Mouse (Mus musculus) gastrocnemius, postnatal 25 days (tissue): Measurements from ENCODE around the gene Hist2h2ab. TPM values are rescaled to one million over a fixed set of nuclear protein-coding genes. Genes with fewer than 3 reads are reported as not detected.
"Not testable (repeated sequence)": the region's sequence is repeated elsewhere in the genome, so short reads cannot be mapped to it uniquely, and the experiment has no call there.

Experiments used
- DNase-seq: peaks from one replicate; pipeline ENCODE4 v3.0.0; 2022
- long read RNA-seq, 2 experiments: library from polyadenylated mRNA; stranded (forward); transcript quantifications; one replicate each; pipeline ENCODE4 v2.0.0; 2021
- total RNA-seq, 2 experiments: library from RNA; stranded (reverse); gene quantifications; 1 replicate in 1 of 2; 2 replicates in 1 of 2; pipeline ENCODE4 v1.2.3; 2021

The Hist2h2ab gene
- 1 to 10 TPM; 1.7 TPM for total RNA-seq
- long read RNA-seq, experiment 1: 0 reads
- long read RNA-seq, experiment 2: 0 reads

DNA sequence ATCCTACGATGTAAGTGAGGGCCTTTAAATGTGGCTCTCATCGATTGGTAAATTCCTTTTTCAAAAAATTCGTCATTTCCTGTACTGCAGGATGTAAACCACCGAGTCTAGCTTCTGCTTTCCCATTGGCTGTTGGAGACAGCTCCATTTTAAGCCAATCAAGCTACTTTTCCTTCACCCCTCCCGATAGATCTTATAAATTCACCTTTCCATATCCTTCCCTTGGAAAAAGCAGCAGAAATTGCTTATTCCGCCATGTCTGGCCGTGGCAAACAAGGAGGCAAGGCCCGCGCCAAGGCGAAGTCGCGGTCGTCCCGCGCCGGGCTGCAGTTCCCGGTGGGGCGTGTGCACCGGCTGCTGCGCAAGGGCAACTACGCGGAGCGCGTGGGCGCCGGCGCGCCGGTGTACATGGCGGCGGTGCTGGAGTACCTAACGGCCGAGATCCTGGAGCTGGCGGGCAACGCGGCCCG is at the start of gene Hist2h2ab, which contains the start of gene Bola1:
Hist2h2ab (plus strand) TSS at position 205 of the 470 bp plus-strand sequence.
Bola1 (minus strand) TSS at position 49 of the 470 bp plus-strand sequence.
- peak; percentile 73 for DNase-seq

DNA sequence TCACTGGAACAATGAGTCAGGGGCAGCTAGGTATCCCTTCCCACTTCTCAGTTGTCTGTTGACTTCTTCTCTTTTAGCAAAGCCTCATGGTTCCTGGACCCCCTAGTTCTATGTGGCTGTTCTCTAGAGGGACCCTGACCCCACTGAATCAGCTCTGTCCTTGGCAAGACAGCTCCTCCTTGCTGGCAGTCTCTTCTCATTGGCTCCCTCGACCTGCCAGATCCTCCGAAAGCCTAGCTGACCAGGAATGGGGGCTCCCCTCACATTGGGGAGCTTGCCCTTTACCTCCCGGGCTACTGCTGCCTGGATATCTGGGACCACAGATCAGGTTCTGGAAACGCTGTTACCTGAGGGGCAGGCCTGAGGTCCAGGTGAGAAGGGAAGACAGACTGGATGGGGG is 49.4 kb upstream of the Hist2h2ab start:
- DNase-seq: no peak

DNA sequence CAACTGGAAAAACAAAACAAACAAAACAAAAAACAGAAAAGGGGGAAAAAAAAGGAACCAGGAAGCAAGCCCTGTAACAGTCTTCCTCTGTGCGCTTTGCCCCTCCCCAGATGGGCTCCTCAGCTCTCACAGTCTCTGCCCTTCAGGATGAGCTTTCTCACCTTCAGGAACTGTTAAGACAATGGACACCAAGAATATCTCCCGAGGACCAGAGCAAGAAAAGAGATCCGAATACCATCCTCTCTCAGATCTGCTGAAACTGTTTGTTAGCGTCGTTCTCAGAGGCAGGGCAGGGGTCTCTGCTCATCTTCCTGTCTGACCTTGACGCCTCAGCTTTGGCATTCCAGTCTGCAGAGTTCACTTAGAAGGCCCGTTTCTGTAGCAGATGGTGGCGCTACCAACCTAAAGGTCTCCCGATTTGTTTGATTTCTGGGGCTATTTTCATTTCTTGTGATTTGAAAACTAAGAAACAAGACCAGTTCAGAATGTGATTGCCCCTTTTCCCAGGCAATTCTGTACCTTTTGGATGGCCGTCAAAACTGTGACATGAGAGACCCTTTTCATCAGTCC is 48.6 kb upstream of the Hist2h2ab start:
- DNase-seq: no peak

DNA sequence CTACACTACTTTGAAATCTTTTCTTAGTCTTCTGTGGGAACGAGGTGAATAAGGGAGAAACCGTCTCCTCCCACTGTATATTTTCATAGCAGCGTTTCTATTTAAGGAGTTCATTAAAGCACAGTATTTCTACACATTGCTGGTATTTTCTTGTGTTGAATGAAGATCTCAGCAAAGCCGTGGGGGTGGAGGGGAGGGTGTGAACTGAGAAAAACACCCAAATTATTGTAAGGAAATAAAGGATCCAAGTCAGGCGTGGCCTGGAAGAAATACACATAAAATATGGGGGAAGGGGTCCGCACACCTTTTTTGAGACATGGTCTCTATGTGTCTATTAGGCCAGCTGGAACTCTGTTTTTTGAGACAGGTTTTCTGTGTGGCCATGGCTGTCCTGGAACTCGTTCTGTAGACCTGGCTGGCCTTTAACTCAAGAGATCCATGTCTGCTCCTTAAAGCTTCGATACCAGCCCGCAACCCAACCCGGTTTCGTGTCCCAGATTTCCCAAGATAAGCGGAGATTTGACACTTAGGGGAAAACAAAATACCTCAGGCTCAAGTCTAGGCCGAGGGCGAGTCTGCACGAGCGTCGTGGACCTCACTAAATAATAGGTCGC is 48.0 kb upstream of the Hist2h2ab start:
- DNase-seq: no peak

DNA sequence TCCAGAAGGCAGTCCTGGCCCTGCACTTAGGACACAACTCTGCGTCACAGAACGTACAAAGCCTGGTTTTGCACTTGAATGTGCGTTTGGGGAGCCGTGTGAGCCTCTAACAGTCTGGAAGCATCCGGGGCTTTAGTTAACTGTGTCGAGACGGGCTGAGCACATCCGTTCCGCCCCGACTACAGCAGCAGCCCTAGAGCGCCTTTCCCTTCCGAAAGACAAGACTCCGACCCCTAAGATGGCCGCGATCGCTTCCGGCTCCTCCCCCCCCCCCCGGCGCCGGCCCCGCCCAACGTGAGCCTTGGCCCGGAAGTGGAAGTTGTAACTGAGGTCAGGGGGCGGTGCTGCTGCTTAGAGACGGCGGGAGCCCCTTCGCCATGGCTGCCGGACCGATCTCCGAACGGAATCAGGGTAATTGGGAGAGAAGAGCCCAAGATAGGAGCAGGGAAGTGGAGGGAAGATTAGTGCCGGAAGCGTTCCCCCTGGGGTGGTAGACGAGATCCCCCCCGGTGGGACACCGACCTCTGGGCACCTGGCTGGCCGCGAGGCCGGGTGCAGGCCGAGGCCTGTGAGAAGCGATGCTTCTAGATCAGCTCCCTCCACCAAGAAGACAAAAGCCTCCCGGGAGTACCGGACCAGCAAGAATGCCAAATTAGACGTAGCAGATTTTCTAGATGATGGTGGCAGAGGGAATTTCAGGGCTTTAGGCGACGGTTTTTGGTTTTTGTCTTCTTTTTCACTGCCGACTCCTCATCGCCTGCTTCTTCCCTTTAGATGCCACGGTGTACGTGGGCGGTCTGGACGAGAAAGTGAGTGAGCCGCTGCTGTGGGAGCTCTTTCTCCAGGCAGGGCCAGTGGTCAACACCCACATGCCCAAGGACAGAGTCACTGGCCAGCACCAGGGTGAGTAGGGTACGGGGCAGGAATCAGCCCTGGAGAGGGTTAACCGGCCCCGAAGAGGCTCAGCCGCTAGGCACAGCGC is 47.2 kb upstream of the Hist2h2ab start, which contains the start of gene Sf3b4:
Sf3b4 (plus strand) TSS at position 136 of the 982 bp plus-strand sequence.
- DNase-seq: peak; percentile 91

DNA sequence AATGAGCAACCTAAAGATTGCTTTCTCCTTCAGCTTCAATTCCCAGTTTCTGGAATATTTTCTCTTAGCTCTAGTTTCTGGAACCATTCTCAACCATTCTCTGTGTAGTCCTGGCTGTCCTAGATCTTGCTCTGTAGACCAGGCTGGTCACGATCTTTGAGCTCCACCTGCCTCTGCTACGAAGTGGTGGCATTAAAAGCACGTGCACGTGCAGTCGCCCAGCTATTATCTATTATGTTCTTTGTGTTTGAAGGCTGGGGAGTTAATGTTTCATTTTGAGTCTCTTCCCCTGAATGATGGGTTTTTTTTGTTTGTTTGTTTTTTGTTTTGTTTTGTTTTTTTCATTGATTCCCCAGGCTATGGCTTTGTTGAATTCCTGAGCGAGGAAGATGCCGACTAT is 46.5 kb upstream of the Hist2h2ab start:
- no peak for DNase-seq

DNA sequence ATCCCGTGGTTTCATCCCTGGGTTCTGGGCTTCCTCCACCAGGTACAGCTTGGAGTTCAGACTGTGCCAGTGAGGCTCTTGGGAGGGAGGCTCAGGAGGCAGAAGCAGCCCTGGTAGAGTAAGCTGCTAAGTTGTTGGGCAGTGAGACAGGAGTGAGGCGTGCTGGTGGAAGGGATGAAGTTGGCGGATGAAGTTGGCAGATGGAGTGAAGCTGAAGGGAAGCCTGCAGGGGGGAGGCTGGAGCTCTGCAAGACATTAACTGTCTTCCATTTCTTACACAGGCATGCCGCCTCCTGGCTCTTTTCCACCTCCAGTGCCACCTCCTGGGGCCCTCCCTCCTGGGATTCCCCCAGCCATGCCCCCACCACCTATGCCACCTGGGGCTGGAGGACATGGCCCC is 45.6 kb upstream of the Hist2h2ab start:
- not testable (repeated sequence) for DNase-seq

DNA sequence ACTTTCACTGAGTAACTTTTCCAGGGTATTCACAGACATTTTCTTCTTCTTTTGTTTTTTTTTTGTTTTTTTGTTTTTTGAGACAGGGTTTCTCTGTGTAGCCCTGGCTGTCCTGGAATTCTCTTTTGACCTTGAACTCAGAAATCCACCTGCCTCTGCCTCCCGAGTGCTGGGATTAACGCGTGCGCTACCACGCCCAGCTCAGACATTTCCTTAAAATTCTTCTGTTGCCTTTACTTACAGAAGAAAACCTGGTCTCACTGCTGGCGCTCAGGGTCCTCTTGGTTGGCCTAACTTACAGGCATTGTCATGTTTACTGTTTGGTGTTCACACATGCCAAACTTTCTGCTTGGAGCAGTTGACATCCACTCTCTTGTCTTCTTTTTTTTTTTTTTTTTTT is 44.4 kb upstream of the Hist2h2ab start:
- DNase-seq: no peak

DNA sequence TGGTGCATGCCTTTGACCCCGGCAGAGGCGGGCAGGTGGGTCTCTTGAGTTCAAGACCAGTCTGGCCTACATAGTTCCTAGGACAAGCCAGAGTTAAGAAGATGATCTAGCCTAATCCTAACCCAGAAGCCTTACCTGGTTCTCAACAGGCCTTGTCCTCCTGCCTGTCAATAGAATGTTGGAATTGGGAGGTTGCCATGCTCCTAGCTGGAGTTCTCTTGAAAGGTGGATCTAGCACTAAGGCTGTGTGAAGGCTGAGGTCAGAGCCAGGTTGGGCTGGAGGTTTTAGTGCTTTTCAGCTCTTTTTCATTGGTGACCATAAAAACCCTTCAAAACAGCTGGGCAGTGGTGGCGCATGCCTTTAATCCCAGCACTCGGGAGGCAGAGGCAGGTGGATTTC is 41.2 kb upstream of the Hist2h2ab start:
- DNase-seq: no peak

DNA sequence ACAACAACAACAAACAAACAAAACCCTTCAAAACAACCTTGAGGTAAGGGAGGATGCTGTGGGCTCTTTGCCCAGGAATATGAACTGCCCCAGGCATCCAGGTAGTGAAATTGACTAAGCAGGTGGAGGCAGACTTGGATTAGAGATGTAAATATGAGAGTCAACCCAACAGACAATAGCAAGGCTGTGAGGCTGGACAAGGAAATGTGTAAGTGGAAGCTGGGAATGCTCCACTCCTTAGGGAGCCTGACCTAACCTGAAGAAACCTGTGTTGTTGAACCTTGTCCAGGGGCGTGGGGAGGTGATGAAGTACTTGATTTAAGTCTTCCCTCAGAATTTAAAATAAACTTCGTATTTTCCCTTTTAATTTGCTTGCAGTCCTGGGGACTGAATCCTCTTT is 40.8 kb upstream of the Hist2h2ab start:
- no peak for DNase-seq

DNA sequence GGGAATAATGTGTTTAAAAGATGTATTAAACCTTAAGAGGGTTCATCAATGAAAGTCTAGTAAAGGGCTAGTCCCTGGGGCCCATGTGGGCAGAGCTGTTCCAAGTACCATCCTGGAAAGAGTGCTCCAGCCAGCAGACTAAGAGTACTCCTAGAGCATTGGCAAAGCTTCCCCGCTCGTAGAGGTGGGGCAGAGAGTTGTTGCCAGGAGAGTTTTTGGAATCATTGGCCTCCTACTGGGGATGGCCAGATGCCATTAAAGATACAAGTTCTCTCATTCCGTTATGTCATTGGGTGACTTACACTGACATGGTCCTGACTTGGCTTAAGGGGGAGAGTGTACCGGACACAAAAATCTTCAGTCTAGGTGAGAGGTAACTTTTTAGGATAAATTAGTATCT is 40.1 kb upstream of the Hist2h2ab start:
- peak; percentile 62 for DNase-seq

DNA sequence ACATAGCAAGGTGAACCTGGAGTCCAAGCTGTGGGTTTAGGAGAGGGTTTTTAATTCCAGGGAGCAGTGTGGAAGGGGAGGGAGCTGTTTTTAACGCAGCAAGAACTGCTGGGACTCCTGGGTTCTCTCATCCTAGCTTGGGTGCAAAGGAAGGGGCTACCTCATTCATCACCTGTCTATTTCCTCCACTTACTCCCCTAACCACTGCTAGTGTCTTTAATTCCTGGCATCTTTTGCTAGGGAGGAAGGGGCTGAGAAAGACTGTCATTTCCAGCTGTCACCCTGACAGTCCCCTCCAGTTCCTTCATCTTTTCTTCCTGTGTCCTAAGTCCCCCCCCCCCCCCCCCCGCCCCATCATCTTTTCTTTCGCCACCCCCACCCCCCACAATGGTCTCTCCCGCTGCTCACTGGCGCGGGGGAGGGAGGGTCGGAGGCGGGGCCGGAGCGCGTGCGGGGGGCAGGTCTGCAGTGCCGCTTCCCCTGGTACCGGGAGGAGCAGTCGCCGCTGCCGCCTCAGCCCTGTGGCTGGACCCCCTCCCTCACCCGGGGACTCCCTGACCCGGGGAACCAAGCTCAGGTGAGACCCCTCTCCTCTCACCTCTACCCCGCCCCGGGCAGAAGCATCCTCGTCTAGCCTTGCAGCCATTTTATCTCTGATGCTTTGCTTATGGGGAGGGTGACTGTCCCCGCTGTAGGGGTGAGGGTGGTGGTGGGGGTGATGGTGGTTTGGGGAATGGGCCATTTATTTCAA is 38.8 kb upstream of the Hist2h2ab start, which contains the start of gene Sv2a:
Sv2a (plus strand) TSS at position 425 of the 751 bp plus-strand sequence.
- no peak for DNase-seq

DNA sequence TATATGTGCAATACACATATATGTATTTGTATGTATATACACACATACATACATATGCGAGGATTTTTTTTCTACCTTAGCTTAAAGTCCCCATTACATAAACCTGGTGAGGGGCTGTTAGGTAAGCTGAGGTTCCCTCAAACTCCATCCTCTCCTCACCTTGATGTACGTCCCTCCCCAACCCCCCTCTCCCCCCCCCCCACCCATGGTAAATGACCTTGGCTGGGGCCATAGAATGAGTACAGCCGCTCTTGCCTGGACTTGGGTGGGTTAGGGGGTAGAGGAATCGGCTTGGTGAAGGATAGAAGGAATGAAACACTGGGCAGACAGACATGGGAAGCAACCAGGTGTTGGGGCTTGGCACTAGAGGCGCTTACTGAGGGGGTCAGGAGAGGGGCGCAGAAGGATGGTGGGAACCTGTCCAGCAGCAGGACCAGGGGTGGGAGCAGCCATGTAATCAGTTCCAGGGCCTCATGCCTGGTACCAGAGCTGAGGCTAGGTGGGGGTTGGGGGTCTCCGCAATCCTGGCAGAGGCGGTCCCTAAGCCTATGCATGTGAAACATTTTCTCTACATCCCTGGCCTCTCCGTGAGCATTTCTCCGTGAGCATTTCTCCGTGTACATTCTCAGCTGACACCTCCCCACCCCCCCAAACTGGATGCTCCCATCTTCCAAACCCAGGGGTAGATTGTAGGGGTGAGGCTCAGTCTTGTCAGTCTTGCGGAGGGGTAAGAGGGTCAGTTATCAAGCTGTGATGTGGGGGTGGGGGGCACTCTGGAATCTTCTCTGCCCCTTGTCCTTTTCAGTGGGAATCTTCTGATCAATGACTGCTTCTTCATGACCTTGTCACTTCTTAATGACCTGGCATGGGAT is 37.9 kb upstream of the Hist2h2ab start:
- no peak for DNase-seq

DNA sequence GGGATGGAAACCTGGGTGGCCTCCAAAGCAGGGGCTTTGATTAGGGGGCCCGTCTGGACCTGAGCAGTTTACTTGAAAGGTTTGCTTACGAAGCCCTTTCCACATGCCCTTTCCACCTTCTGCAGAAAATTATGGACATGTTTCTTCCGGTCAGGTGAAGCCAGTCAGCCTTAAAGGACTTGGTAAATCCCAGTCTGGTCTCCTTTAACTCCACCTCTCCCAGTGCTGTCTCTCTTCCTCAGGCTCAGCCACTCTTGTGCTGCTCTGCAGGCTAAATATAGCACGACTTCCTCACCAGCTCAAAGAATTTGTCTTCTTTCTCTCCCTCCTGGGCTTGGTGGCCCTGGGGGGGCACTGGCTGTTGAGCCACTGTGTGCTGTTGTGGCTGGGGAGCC is 37.3 kb upstream of the Hist2h2ab start:
- DNase-seq: no peak

DNA sequence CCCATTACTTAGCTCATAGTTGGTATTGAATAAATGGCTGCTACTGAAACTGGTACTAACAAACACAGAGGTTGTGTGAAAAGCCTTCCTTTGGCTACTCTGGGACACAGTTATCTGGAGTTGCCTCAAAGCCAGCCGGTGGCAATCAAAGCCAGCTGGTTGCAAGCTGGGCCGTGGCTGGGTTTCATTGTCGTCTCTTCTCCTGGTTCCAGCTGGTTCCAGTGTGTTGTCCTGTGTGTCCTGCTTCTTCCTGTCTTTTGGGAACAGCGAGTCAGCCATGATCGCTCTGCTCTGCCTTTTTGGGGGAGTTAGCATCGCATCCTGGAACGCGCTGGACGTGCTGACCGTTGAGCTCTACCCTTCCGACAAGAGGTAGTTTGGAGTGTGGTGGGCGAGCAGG is 26.7 kb upstream of the Hist2h2ab start:
- DNase-seq: no peak

DNA sequence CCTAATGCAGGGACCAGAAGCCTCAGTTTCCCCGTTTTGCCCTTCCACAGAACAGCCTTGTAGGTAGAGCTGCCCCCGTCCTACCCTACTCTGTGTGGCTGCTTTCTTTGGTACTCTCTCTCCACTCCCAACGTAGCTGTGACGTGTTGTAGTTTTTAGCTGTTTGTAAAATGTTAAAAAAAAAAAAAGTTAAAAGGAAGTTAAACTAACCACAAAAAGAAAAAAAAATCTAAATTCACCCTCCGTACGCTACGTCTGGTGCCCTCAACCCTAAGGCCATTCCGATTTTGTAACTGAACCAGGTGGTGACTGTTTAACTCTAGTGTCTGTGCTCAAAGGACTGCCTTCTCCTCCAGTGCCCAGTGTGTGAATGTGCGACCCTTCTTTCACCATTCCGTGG is 24.7 kb upstream of the Hist2h2ab start:
- DNase-seq: no peak

DNA sequence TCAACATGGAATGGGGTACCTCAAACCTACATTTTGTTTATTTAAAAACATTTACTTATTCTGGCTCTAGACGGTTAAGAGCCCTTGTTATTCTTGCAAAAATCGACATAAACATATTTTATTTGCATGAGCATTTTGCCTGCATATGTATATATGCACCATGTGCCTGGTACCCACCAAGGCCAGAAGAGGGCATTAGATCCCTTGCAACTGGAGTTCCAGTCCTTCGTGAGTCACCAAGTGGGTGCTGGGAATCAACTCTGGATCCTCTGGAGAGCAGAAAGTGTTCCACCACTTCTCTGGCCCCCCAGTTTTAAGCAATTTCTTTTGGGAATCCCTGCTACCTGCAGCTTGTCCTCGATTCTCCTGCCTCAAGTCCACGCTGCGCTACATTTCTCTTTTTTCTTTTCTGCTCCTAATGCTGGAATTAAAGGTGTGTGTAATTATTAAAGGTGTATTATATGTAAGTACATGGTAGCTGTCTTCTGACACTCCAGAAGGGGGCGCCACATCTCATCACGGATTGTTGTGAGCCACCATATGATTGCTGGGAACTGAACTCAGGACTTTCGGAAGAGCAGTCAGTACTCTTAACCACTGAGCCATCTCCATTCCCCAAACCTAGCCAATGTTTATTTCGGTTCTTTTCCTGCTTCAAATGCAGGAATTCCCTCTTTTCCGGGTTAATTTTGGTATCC is 23.9 kb upstream of the Hist2h2ab start:
- DNase-seq: no peak

DNA sequence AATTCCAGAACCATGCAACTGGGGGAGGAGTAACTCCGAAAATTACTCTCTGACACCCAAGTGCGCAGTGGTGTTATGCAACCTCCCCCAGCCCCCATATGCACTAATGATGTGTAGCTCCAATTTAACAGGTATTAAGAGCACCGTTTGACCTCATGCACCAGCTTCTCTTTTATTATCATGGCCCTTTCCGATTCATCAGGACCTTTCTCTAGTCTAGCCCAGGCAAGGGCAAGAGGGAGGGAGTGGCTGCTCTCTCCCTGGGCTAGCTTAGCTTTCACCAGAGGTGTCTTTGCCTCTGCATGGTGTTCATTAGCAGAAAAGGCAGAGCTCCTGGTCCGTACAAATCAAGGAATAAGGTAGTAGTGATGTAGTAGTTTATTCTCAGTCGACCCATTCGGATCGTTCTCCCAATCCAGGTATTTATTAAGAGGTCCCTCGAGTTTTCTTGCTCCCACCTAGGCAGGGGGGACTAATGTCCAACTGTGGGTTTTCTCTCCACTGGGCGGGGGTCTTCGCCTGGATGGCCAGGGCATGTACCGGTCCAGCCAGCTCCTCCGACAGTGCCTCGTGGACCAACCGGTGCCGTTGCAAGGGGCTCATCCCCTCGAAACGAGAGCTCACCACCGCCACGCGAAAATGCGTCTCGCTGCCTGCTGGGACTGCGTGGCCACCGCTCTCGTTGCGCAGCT is 23.1 kb upstream of the Hist2h2ab start:
- no peak for DNase-seq

DNA sequence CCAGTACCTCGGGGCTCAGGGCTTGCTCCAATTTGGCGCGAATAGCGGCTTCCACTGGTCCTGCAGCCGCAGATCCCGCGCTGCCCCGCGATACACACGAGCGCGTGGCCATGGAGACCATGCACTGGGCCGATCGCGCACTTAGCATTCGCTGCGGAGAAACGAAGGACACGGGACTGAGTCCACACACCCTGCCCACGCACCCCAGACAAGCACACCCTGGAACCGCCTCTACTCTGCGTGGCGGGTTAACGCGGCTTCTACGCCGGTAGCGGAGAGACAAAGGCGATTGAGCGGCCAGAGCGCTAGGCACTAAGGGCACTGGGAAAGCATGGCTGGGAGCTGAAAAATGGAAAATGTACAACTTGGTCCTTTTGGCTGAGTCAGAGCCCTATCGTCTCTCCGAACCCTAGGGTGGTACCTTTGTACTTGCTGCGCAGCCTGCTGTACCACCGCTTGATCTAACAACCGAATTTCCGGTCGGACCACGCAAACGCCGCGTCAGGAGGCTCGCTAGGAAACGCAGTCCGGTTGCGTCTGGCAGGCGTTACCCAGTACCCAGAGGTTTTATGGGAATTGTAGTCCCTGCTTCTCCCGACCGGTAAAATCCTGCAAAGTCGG is 22.4 kb upstream of the Hist2h2ab start:
- DNase-seq: peak; percentile 83
